ENCODE assay signal across 20 mouse cellular contexts in the genomic region with DNA sequence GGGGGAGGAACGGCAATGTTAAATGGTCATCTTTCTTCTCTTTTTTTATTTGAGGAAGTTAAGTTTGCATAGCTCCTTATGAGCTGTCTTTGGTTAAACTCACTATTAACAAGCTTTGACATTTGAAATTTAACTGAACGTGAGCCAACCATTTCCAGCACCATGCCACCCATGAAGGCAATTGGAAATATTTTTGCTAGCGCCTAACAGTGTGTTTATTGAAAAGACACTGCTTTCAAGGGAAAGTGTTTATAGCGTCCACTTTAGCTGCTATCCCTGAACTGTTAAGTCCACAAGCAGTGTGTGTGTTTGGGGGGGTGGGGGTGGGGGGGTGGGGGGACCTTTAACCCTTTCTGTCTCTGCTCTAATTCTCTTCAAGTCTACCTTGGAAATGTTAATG.
DNase-seq lines count a peak whose midpoint lies in the region; ATAC-seq and TF ChIP-seq lines count a peak whose summit lies in the region.
"Had no signal": no experiment of that assay in that cellular context is flagged by ENCODE, and none has a peak within 500 bp of the region (broad histone marks: within the 10 kb centered on the region; RNA-seq: fewer than 3 reads in every experiment).

No protein-coding gene starts in this region.

- no peak for TF ChIP-seq CTCF in intestine, postnatal 0 days (IDR thresholded peaks at IDR 0.05; ENCODE audit: low read depth)

- no peaks in the 10 kb centered on the region for H3K27me3 ChIP-seq in intestine, embryonic 15.5 days (replicated peaks)
- H3K27me3 ChIP-seq in intestine, postnatal 0 days (replicated peaks; ENCODE audit: control insufficient read depth, insufficient read depth, low read length) = no peaks in the 10 kb centered on the region
- H3K27me3 ChIP-seq in embryonic facial prominence, embryonic 11.5 days (ENCODE audit: control insufficient read depth, insufficient read depth, low read length) = no peaks in the 10 kb centered on the region
- H3K27me3 ChIP-seq in intestine, embryonic 16.5 days (replicated peaks; ENCODE audit: control insufficient read depth, insufficient read depth, low read length) = no peaks in the 10 kb centered on the region
- H3K27me3 ChIP-seq: embryonic facial prominence, embryonic 12.5 days; forebrain, embryonic 13.5 days; heart, embryonic 13.5 days; hindbrain, embryonic 12.5 days had no signal

- DNase-seq in embryonic facial prominence, embryonic 11.5 days (ENCODE audit: low spot score) = peak; percentile 59
- peak; percentile 9 for DNase-seq in yolk sac, embryonic 10.5 days (ENCODE audit: low spot score)
- no peak for DNase-seq in heart, postnatal 4 days
- DNase-seq: adrenal gland, postnatal 14 days; cerebellum, adult 11-12 months; cerebellum, adult 9-10 months; cerebellum, postnatal 25 days; forebrain, postnatal 0 days; gastrocnemius, postnatal 36 days; heart, adult 11 months; heart, postnatal 36 days had no signal

- H3K9ac ChIP-seq in intestine, embryonic 15.5 days = no peak overlapping the region
- H3K9ac ChIP-seq in intestine, postnatal 0 days (ENCODE audit: low read depth, low read length) = no peak overlapping the region
- no peak overlapping the region for H3K9ac ChIP-seq in embryonic facial prominence, embryonic 11.5 days (replicated peaks; ENCODE audit: low read length)
- H3K9ac ChIP-seq in intestine, embryonic 16.5 days (ENCODE audit: low read depth, low read length) = no peak overlapping the region
- H3K9ac ChIP-seq: embryonic facial prominence, embryonic 12.5 days; forebrain, embryonic 13.5 days; forebrain, postnatal 0 days; heart, embryonic 13.5 days; hindbrain, embryonic 12.5 days had no signal

- 25% methylated on average over 4 of the region's 4 CpGs for WGBS in intestine, embryonic 15.5 days
- WGBS in intestine, postnatal 0 days = 37% methylated on average over 4 of the region's 4 CpGs
- WGBS in embryonic facial prominence, embryonic 11.5 days = 45% methylated on average over 4 of the region's 4 CpGs
- 27% methylated on average over 4 of the region's 4 CpGs for WGBS in intestine, embryonic 16.5 days

- no peaks in the 10 kb centered on the region for H3K4me1 ChIP-seq in intestine, embryonic 15.5 days (replicated peaks)
- no peaks in the 10 kb centered on the region for H3K4me1 ChIP-seq in intestine, postnatal 0 days (replicated peaks; ENCODE audit: control insufficient read depth, insufficient read depth, low read length)
- H3K4me1 ChIP-seq in embryonic facial prominence, embryonic 11.5 days (ENCODE audit: control insufficient read depth, insufficient read depth, low read length) = no peaks in the 10 kb centered on the region
- no peaks in the 10 kb centered on the region for H3K4me1 ChIP-seq in intestine, embryonic 16.5 days (ENCODE audit: control insufficient read depth, insufficient read depth, low read length)
- H3K4me1 ChIP-seq: forebrain, embryonic 13.5 days; heart, embryonic 13.5 days; hindbrain, embryonic 12.5 days had no signal

- no peak overlapping the region for H3K27ac ChIP-seq in intestine, embryonic 15.5 days
- H3K27ac ChIP-seq in intestine, postnatal 0 days (ENCODE audit: low read depth, low read length) = no peak overlapping the region
- H3K27ac ChIP-seq in embryonic facial prominence, embryonic 11.5 days (replicated peaks; ENCODE audit: low read depth, low read length) = no peak overlapping the region
- H3K27ac ChIP-seq in intestine, embryonic 16.5 days (ENCODE audit: low read length) = no peak overlapping the region
- H3K27ac ChIP-seq: embryonic facial prominence, embryonic 12.5 days; forebrain, embryonic 13.5 days; heart, embryonic 13.5 days; hindbrain, embryonic 12.5 days had no signal

- no peaks in the 10 kb centered on the region for H3K9me3 ChIP-seq in intestine, embryonic 15.5 days
- no peaks in the 10 kb centered on the region for H3K9me3 ChIP-seq in intestine, postnatal 0 days (ENCODE audit: control insufficient read depth)
- H3K9me3 ChIP-seq in embryonic facial prominence, embryonic 11.5 days (replicated peaks; ENCODE audit: control insufficient read depth, low read length) = no peaks in the 10 kb centered on the region
- H3K9me3 ChIP-seq in intestine, embryonic 16.5 days (ENCODE audit: control insufficient read depth, low read length) = no peaks in the 10 kb centered on the region
- H3K9me3 ChIP-seq: embryonic facial prominence, embryonic 12.5 days; forebrain, embryonic 13.5 days; heart, embryonic 13.5 days; hindbrain, embryonic 12.5 days had no signal

- no peak overlapping the region for H3K4me2 ChIP-seq in intestine, embryonic 15.5 days (replicated peaks)
- H3K4me2 ChIP-seq in intestine, postnatal 0 days (replicated peaks; ENCODE audit: low read depth) = no peak overlapping the region
- no peak overlapping the region for H3K4me2 ChIP-seq in embryonic facial prominence, embryonic 11.5 days (ENCODE audit: low read depth, low read length)
- H3K4me2 ChIP-seq in intestine, embryonic 16.5 days (ENCODE audit: low read depth, low read length) = no peak overlapping the region
- H3K4me2 ChIP-seq: embryonic facial prominence, embryonic 12.5 days; forebrain, embryonic 13.5 days; heart, embryonic 13.5 days; hindbrain, embryonic 12.5 days had no signal

- no peaks in the 10 kb centered on the region for H3K36me3 ChIP-seq in intestine, embryonic 15.5 days
- H3K36me3 ChIP-seq in intestine, postnatal 0 days (ENCODE audit: control insufficient read depth, insufficient read depth) = no peaks in the 10 kb centered on the region
- H3K36me3 ChIP-seq in embryonic facial prominence, embryonic 11.5 days (replicated peaks; ENCODE audit: control insufficient read depth, insufficient read depth, low read depth, low read length) = no peaks in the 10 kb centered on the region
- no peaks in the 10 kb centered on the region for H3K36me3 ChIP-seq in intestine, embryonic 16.5 days (ENCODE audit: control insufficient read depth, insufficient read depth, low read length)
- H3K36me3 ChIP-seq: embryonic facial prominence, embryonic 12.5 days; heart, embryonic 13.5 days; hindbrain, embryonic 12.5 days had no signal

- no peak overlapping the region for H3K4me3 ChIP-seq in intestine, embryonic 15.5 days (replicated peaks)
- no peak overlapping the region for H3K4me3 ChIP-seq in intestine, postnatal 0 days (ENCODE audit: low read depth, low read length)
- H3K4me3 ChIP-seq in embryonic facial prominence, embryonic 11.5 days (ENCODE audit: low read depth, low read length) = no peak overlapping the region
- no peak overlapping the region for H3K4me3 ChIP-seq in intestine, embryonic 16.5 days (ENCODE audit: low read length)
- H3K4me3 ChIP-seq: embryonic facial prominence, embryonic 12.5 days; forebrain, embryonic 13.5 days; heart, embryonic 13.5 days; hindbrain, embryonic 12.5 days had no signal

- 0 out of 2 replicates have a peak, but pooled peaks have one; percentile 34 for ATAC-seq in intestine, embryonic 15.5 days
- ATAC-seq in intestine, postnatal 0 days = no peak
- ATAC-seq in embryonic facial prominence, embryonic 11.5 days (replicated peaks; ENCODE audit: insufficient number of reproducible peaks, low FRiP score, low TSS enrichment, low read depth) = peak; percentile 62; the same call in 1 of the 2 replicates
- ATAC-seq in intestine, embryonic 16.5 days = peak; percentile 38; the same call in 1 of the 2 replicates
- no peak for ATAC-seq in monocyte, adult 5-6 weeks (replicated peaks; ENCODE audit: insufficient number of reproducible peaks, low FRiP score, low TSS enrichment, poor library complexity, severe bottlenecking)
- ATAC-seq: forebrain, embryonic 13.5 days; forebrain, postnatal 0 days; hindbrain, embryonic 16.5 days had no signal

Comparison
In these comparisons a context has a peak if more than half of its experiments do, and no peak if none do; other contexts are left out.
1. ATAC-seq: peak in intestine, embryonic 15.5 days (single experiment), embryonic facial prominence, embryonic 11.5 days (single experiment) and intestine, embryonic 16.5 days (single experiment); none in intestine, postnatal 0 days (single experiment) and monocyte, adult 5-6 weeks (single experiment).